Mouse (Mus musculus) ES-E14 (cell line): ENCODE data around the gene Zfp568.
A peak's percentile ranks its signal among the peaks of the same experiment; 100 is the strongest.

ENCODE experiments used
- CHD2 ChIP-seq: IDR thresholded peaks from 2 replicates; pipeline ENCODE4 v1.6.1; 2014; ENCODE audit warnings: mild to moderate bottlenecking, low read depth, low read length, inconsistent platforms
- MAFK ChIP-seq: IDR thresholded peaks from 2 replicates; pipeline ENCODE4 v1.6.1; 2014; ENCODE audit warnings: mild to moderate bottlenecking, low read depth, low read length, inconsistent platforms; ENCODE audit not compliant: insufficient read depth
- ZC3H11A ChIP-seq: IDR thresholded peaks from 2 replicates; pipeline ENCODE4 v1.6.1; 2012; ENCODE audit warnings: low read depth, mild to moderate bottlenecking, inconsistent platforms, low read length, borderline replicate concordance
- ZNF384 ChIP-seq: IDR thresholded peaks from 2 replicates; pipeline ENCODE4 v1.6.1; 2012; ENCODE audit warnings: low read depth, low read length, inconsistent platforms

GRCm38 (mm10) chr7:29981860-29982259, 1.9 kb upstream of the Zfp568 start:
- TF ChIP-seq MAFK = 0 out of 2 replicates have a peak, but pooled peaks have one; percentile 8
- TF ChIP-seq CHD2 = peak; percentile 80
- no peak for TF ChIP-seq ZC3H11A
- no peak for TF ChIP-seq ZNF384
